Mouse (Mus musculus) limb, embryonic 12.5 days (tissue): ENCODE measurements around the gene Btg3. TPM values are rescaled to one million over a fixed set of nuclear protein-coding genes. Genes with fewer than 3 reads are reported as not detected.

ENCODE experiments used
- ATAC-seq: fragments of 200-750 bp; cut with Nextera tagmentation; 2 replicates; pipeline ENCODE4 v1.8.0; 2017; ENCODE audit warnings: low read depth, moderate TSS enrichment; ENCODE audit not compliant: insufficient number of reproducible peaks, insufficient read depth, low FRiP score, low TSS enrichment
- H3K27ac ChIP-seq: fragments of 300-500 bp; sonication (generic); 2 replicates; pipeline ENCODE4 v1.5.1; 2016; ENCODE audit warnings: mild to moderate bottlenecking, moderate library complexity
- H3K27me3 ChIP-seq: fragments of 300-500 bp; sonication (generic); 2 replicates; pipeline ENCODE4 v1.6.1; 2016; ENCODE audit warnings: mild to moderate bottlenecking, moderate library complexity
- H3K36me3 ChIP-seq: fragments of 300-500 bp; sonication (generic); 2 replicates; pipeline ENCODE4 v1.6.1; 2016; ENCODE audit warnings: mild to moderate bottlenecking, moderate library complexity
- H3K4me1 ChIP-seq: fragments of 300-500 bp; sonication (generic); replicated peaks from 2 replicates; pipeline ENCODE4 v1.6.1; 2016
- H3K4me2 ChIP-seq: fragments of 300-500 bp; sonication (generic); 2 replicates; pipeline ENCODE4 v1.6.1; 2016; ENCODE audit warnings: mild to moderate bottlenecking, moderate library complexity
- H3K4me3 ChIP-seq: fragments of 300-500 bp; sonication (generic); replicated peaks from 2 replicates; pipeline ENCODE4 v1.5.1; 2016; ENCODE audit warnings: mild to moderate bottlenecking
- H3K9ac ChIP-seq: fragments of 300-500 bp; sonication (generic); replicated peaks from 2 replicates; pipeline ENCODE4 v1.6.1; 2016; ENCODE audit warnings: mild to moderate bottlenecking, moderate library complexity
- H3K9me3 ChIP-seq: fragments of 300-500 bp; sonication (generic); 2 replicates; pipeline ENCODE4 v1.6.1; 2016; ENCODE audit warnings: mild to moderate bottlenecking, moderate library complexity
- WGBS: fragments of 180-500 bp; shearing (Covaris S2); methylation state at CpG from one replicate; pipeline ENCODE4 v1.1.7; 2016; 5-methylcytosine and 5-hydroxymethylcytosine counted together
- polyA plus RNA-seq: library from polyadenylated mRNA; unstranded; fragments of >200 nt; fragmentation: Nextera tagmentation; extraction: Ambion mirVana; gene quantifications from 2 replicates; pipeline ENCODE4 v1.2.1, GENCODE M21; 2016

Gene Btg3
- polyA plus RNA-seq, 1 experiment from 2014 or later = 39.0 TPM

DNA sequence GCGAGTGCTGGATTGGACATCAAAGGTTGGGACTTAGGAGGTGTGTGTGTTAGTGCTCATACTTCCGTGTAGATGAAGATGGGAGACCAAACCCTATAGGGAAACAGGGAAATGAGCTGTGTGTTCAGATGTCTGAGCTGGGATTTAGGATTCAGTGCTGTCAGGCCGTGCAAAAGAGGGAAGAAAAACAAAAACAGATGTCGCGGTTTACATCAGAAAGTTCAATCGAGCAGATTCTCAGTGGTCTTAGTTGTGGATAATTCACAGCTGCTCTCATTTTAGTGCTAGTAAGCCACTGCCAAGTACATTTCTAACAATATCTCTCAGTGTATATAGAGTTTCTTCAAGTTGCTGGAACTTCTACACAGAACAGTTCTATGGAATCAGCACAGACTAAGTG lies 33.2 kb downstream of the Btg3 start:
- Histone ChIP-seq H3K36me3 (peaks cover 19% of the 10 kb centered on the region; the same call in 1 of the 2 replicates), H3K9me3 (no peaks in the 10 kb centered on the region), H3K27me3 (no peaks in the 10 kb centered on the region), H3K4me3 (no peak overlapping the region), H3K4me1 (peaks cover 11% of the 10 kb centered on the region), H3K27ac (peak overlapping the region; percentile 78; the same call in 1 of the 2 replicates), H3K4me2 (peak overlapping the region; percentile 24), H3K9ac (no peak overlapping the region)
- 0 out of 2 replicates have a peak, but pooled peaks have one; percentile 26 for ATAC-seq
- 17% methylated on average over 6 of the region's 6 CpGs for WGBS

DNA sequence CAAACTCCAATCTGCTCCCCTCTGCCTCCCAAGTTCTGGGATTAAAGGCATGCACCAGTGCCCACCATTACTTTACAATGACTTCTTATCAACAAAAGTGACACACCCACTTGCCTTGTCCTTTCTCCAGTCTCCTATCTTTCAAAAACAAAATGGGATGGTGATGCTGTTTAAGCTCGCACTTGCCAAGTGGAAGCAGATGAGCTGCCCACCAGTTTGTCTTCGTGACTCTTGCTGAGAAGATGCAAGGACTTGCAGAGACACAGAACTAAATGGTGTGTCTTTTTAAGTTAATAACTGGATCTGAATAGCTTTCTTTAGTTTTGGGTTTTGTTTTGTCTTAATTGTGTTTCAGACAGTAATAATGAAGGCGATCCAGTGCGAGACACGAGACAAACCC lies 34.2 kb downstream of the Btg3 start:
- WGBS = 90% methylated on average over 5 of the region's 5 CpGs

DNA sequence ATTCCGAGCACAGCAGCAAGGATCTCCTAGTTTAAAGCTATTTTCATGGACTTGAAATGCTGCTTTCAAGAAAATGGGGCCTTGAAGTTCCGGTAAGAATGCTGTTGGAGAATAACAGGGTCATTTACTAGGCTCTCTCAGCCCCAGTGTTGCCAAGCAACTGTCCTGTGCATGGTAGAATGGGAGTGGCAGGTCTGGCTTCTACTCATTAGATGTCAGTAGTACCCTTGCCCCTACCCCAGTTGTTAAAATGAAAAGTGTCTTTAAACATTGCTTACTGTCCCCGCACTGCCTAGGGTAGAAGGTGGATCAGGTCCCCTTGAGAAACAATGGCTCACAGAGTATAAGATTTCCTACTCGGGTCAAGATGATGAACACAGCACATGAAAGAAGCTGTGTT lies 35.6 kb downstream of the Btg3 start:
- H3K27ac ChIP-seq = no peak overlapping the region
- H3K9me3 ChIP-seq = no peaks in the 10 kb centered on the region
- peaks cover 15% of the 10 kb centered on the region for H3K4me1 ChIP-seq
- H3K9ac ChIP-seq = no peak overlapping the region
- no peaks in the 10 kb centered on the region for H3K27me3 ChIP-seq
- 83% methylated on average over 4 of the region's 4 CpGs for WGBS
- H3K36me3 ChIP-seq = peaks cover 20% of the 10 kb centered on the region; the same call in 1 of the 2 replicates
- H3K4me3 ChIP-seq = no peak overlapping the region
- ATAC-seq = no peak
- no peak overlapping the region for H3K4me2 ChIP-seq

More for the DNA sequence above, 34.2 kb downstream of the Btg3 start:
- Histone ChIP-seq H3K4me2 (no peak overlapping the region), H3K9me3 (no peaks in the 10 kb centered on the region), H3K4me1 (peaks cover 11% of the 10 kb centered on the region), H3K4me3 (no peak overlapping the region), H3K36me3 (peaks cover 19% of the 10 kb centered on the region; the same call in 1 of the 2 replicates), H3K27me3 (no peaks in the 10 kb centered on the region), H3K9ac (no peak overlapping the region), H3K27ac (no peak overlapping the region)
- ATAC-seq = no peak

DNA sequence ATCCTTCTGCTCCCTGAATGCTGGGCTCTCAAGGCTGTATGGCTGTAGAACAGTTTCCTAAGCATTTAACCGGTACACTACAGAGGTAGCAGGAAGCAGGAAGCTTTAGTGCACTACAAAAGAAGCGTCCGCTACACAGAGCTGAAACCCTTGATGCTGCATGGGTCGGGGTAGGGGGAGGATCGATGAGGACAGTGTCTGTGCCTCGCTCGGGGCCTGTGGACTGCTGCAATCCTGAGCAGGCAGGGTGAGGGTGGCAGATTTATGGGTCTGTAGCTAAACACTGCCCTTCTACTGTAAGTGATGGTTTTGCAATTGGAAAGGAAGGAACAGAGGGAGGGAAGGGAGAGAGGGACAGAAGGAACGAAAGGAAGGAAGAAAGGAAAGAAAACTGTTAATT lies 39.8 kb downstream of the Btg3 start:
- H3K4me1 ChIP-seq = 0 out of 2 replicates have a peak, but pooled peaks cover 3% of the 10 kb centered on the region
- H3K9ac ChIP-seq = no peak overlapping the region
- no peaks in the 10 kb centered on the region for H3K27me3 ChIP-seq
- no peaks in the 10 kb centered on the region for H3K9me3 ChIP-seq
- H3K4me2 ChIP-seq = no peak overlapping the region
- no peak overlapping the region for H3K4me3 ChIP-seq
- peaks cover 58% of the 10 kb centered on the region for H3K36me3 ChIP-seq
- no peak for ATAC-seq
- H3K27ac ChIP-seq = no peak overlapping the region
- 41% methylated on average over 8 of the region's 8 CpGs for WGBS

DNA sequence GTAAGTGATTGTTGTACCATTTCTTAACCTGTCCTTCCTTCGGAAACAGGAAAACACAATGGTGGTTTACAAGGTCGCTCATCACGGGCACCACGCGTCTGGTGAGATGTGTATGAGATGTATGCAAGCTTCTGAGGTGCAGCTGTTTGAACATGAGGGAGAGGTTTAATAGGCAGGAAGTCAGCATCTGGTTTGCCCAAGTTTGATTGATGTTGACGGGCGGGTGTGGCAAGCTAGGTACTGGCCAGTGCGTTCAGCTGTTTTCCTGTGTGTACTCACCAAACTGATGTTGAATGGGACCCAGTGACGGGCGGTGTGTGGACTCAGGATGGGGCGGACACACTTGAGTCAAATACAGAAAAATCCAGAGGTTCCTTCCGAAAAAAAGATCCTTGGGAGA lies 49.0 kb downstream of the Btg3 start:
- no peaks in the 10 kb centered on the region for H3K9me3 ChIP-seq
- 86% methylated on average over 12 of the region's 12 CpGs for WGBS
- no peak for ATAC-seq
- no peak overlapping the region for H3K27ac ChIP-seq
- peaks cover 59% of the 10 kb centered on the region for H3K36me3 ChIP-seq
- H3K4me3 ChIP-seq = no peak overlapping the region
- no peaks in the 10 kb centered on the region for H3K27me3 ChIP-seq
- no peak overlapping the region for H3K9ac ChIP-seq
- no peak overlapping the region for H3K4me2 ChIP-seq
- no peaks in the 10 kb centered on the region; the same call in 1 of the 2 replicates for H3K4me1 ChIP-seq

DNA sequence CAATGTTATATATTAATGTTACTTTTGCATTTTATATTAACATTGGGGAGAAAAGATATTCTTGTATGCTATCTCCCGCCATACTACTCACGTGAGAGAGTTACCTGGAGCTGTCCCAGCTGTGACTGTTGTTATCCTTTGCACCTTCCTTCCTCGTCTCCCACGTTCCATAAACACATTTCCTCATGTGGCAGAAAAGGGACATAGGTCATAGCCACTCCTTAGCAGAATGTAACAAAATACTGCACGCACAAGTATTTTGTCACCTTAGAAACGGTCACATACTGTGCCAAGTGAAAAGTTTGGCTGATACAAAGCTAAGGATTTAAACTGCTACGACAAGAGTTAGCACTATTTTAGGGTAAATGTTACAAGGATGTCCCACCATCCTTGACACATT lies 49.4 kb downstream of the Btg3 start:
- peaks cover 55% of the 10 kb centered on the region for H3K36me3 ChIP-seq
- no peak for ATAC-seq
- no peak overlapping the region for H3K9ac ChIP-seq
- H3K9me3 ChIP-seq = no peaks in the 10 kb centered on the region
- H3K4me2 ChIP-seq = no peak overlapping the region
- no peak overlapping the region for H3K27ac ChIP-seq
- H3K4me3 ChIP-seq = no peak overlapping the region
- WGBS = 87% methylated on average over 7 of the region's 7 CpGs
- H3K4me1 ChIP-seq = peaks cover 2% of the 10 kb centered on the region
- no peaks in the 10 kb centered on the region for H3K27me3 ChIP-seq

DNA sequence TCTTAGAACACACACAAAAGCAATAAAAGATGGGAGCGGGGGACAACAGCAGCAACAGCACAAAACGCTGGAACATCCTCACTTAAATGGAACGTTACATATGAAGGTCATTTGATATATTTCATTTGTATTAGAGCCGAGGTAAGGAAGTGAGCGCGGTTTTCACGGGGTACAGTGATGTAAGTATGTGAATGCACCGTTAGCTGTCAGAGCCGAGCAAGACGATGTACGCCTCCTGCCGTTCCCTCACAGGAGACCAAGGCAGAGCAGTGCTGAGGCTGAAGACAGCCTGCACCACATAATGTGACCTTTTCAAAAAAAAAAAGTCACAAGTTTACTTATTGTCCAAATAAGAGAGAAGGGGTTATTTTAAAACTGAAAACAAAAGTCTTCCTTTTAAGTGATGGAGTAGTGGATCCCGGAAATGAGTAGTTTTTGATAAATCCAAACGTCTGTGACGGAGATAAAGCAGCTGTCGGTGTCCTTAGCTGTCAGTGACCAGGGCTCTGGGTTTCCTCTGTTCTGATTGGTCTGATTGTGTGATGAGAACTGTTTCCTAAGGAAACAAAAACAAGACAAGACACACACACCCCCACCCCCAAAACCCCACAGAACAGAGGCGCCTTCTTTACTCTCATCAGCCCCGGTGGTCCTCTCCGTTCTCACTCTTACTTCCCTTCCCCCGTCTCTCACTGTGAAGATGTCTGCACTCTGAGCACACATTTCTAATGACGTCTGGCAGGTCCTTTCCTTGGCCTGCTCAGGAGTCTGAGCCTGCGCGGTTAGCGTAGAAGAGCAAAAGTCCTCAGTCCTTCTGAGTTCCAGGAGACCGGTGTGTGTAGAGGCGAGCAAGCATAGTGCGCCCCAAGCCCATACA lies 50.8 kb downstream of the Btg3 start:
- no peak for ATAC-seq
- WGBS = 86% methylated on average over 27 of the region's 27 CpGs
- Histone ChIP-seq H3K4me3 (no peak overlapping the region), H3K4me2 (no peak overlapping the region), H3K9me3 (no peaks in the 10 kb centered on the region), H3K9ac (no peak overlapping the region), H3K27ac (no peak overlapping the region), H3K27me3 (no peaks in the 10 kb centered on the region), H3K4me1 (peaks cover 13% of the 10 kb centered on the region), H3K36me3 (peaks cover 47% of the 10 kb centered on the region)

DNA sequence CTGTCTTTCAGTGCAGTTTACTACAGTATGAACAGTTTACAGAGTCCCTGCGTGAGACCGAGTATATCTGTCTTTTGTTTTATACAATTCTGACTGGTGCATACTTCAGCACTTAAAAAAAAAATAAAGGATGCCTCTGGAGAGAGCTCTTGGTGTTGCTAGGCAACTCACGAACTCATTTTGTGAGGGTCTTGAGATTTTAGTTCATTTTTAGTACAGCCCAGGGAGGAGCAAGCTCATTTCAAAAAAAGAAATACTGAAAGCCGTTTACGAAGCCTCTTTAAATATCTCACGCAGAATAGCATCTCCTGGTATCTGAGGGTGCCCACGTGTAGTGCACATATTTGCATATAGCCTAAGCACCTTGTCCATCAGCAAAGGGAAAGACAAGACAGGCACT lies 54.9 kb downstream of the Btg3 start:
- H3K4me1 ChIP-seq = peaks cover 24% of the 10 kb centered on the region
- H3K4me2 ChIP-seq = no peak overlapping the region

DNA sequence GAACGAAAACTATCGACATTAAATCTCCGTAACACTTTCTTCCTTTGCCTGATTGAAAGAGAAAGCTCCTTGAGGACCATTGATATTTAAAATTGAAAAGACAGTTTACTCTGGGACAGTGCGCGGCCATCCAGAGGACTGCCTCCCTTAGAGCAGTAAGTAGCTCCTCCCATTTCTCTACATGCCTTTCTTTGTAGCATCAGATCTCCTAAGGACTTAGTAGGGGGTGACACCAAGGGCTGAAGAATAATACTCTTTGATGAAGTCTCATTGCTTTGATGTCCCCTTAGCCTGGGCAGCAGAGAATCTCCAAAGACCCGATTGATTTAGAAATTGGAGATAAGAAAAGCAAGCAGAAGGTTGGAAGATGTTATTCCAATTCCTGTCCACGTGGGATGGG lies 55.4 kb downstream of the Btg3 start:
- Histone ChIP-seq H3K36me3 (peaks cover 14% of the 10 kb centered on the region), H3K27ac (no peak overlapping the region), H3K4me2 (no peak overlapping the region), H3K4me3 (no peak overlapping the region), H3K27me3 (no peaks in the 10 kb centered on the region), H3K9ac (no peak overlapping the region; the same call in 1 of the 2 replicates), H3K9me3 (no peaks in the 10 kb centered on the region), H3K4me1 (peaks cover 24% of the 10 kb centered on the region)
- ATAC-seq = no peak
- 25% methylated on average over 7 of the region's 7 CpGs for WGBS

More for the DNA sequence above, 54.9 kb downstream of the Btg3 start:
- Histone ChIP-seq H3K27me3 (no peaks in the 10 kb centered on the region), H3K36me3 (peaks cover 20% of the 10 kb centered on the region), H3K9ac (no peak overlapping the region; the same call in 1 of the 2 replicates), H3K9me3 (no peaks in the 10 kb centered on the region), H3K27ac (no peak overlapping the region), H3K4me3 (no peak overlapping the region)
- WGBS = 68% methylated on average over 7 of the region's 7 CpGs
- ATAC-seq = no peak

DNA sequence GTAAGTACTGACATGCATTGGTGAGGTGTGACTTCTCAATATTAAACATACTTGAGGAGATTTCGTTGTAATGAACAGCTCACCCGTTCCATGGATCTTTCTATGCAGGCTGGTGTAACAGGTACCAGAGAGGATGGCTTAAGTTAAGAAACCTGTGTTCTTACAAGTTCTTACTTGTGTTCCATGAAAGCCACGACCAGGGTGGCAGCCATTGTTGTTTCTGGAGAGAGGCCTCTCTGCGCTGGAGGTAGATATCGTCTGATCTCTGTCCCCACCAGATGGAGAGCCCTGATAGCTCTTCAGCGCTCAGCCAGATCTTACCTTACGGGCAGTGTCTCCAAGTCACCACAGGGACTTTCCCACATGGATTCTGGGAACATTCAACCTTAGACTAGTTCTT lies 57.3 kb downstream of the Btg3 start:
- no peak overlapping the region for H3K4me2 ChIP-seq
- H3K4me1 ChIP-seq = peaks cover 24% of the 10 kb centered on the region
- no peaks in the 10 kb centered on the region for H3K36me3 ChIP-seq
- no peak overlapping the region for H3K9ac ChIP-seq
- H3K27ac ChIP-seq = no peak overlapping the region
- no peaks in the 10 kb centered on the region for H3K9me3 ChIP-seq
- no peak overlapping the region for H3K4me3 ChIP-seq
- ATAC-seq = no peak
- WGBS = 76% methylated on average over 7 of the region's 7 CpGs
- no peaks in the 10 kb centered on the region for H3K27me3 ChIP-seq

DNA sequence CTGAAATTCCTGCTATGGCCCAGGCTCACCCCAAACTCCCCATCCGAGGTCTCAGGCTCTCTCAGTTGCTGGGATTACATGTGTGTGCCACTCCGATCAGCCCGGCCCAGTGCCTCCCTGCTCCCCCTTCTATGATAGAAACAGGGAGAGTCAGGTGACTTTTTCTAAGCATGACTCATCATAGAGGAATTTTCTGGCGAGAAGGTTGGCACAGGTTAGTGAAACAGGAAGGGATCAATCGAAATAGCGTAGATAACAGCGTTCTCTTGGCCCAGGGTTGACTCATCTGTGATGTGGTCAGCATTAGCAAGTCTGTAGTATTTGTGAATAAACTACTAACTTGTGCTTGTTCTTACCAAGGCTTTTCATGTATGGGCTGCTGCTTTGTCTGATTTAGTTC lies 59.0 kb downstream of the Btg3 start:
- WGBS = 82% methylated on average over 7 of the region's 7 CpGs
- no peak overlapping the region for H3K4me2 ChIP-seq
- no peak overlapping the region for H3K9ac ChIP-seq
- H3K36me3 ChIP-seq = no peaks in the 10 kb centered on the region
- no peak for ATAC-seq
- no peaks in the 10 kb centered on the region for H3K27me3 ChIP-seq
- no peaks in the 10 kb centered on the region for H3K9me3 ChIP-seq
- peaks cover 33% of the 10 kb centered on the region for H3K4me1 ChIP-seq
- no peak overlapping the region for H3K4me3 ChIP-seq
- no peak overlapping the region for H3K27ac ChIP-seq
